Mouse (Mus musculus): ENCODE data around the gene Slc16a2. TPM values are rescaled to one million over a fixed set of nuclear protein-coding genes. Genes with fewer than 3 reads are reported as not detected.

The Slc16a2 gene
- polyA plus RNA-seq, 1 experiment from 2014 or later = 5.6 TPM

- Histone ChIP-seq H3K27ac (ENCODE audit: low read depth, low read length) (no peak overlapping the region), H3K4me1 (replicated peaks; ENCODE audit: control insufficient read depth, insufficient read depth, low read length) (no peaks in the 10 kb centered on the region), H3K9me3 (ENCODE audit: control insufficient read depth, low read length) (no peaks in the 10 kb centered on the region), H3K27me3 (replicated peaks; ENCODE audit: control insufficient read depth, insufficient read depth, low read length) (peaks cover 7% of the 10 kb centered on the region), H3K4me2 (no peak overlapping the region), H3K4me3 (ENCODE audit: low read depth, low read length) (no peak overlapping the region), H3K9ac (ENCODE audit: low read depth, low read length) (no peak overlapping the region), H3K36me3 (ENCODE audit: control insufficient read depth, insufficient read depth, low read length) (no peaks in the 10 kb centered on the region)
- DNase-seq (ENCODE audit: low spot score) (no peak), ATAC-seq (replicated peaks; ENCODE audit: low FRiP score) (no peak)
- WGBS = 63% methylated on average over 4 of the region's 4 CpGs
Observed at GRCm38 (mm10) chrX:103658985-103659384, 162.8 kb downstream of the Slc16a2 start.

DNA sequence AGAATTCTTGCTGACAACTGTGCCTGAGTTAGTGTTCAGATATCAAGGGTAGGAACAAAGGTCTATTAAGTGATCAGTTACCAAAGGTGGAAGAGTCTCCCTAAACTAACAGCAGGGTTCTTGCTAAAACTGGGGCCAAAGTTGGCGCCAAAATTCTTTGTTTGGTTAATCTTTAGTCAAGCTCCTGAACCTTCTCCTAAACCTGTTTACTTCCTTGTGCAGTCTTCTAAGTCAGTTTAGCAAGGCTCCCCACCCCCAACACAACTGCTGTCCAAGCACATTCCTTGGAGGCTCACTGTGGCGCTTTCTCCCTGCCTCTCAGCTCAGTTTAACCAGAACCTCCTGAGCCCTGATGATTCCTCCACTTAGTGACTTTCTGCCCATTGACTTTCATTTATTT lies 168.8 kb downstream of the Slc16a2 start:
- 45% methylated on average over 2 of the region's 2 CpGs for WGBS
- no peaks in the 10 kb centered on the region; the same call in 1 of the 2 replicates for H3K27me3 ChIP-seq (replicated peaks; ENCODE audit: control insufficient read depth, insufficient read depth, low read length)
- DNase-seq (ENCODE audit: low spot score) (no peak), ATAC-seq (replicated peaks; ENCODE audit: low FRiP score) (no peak)
- H3K9me3 ChIP-seq (ENCODE audit: control insufficient read depth, low read length) = no peaks in the 10 kb centered on the region
- H3K4me1 ChIP-seq (replicated peaks; ENCODE audit: control insufficient read depth, insufficient read depth, low read length) = no peaks in the 10 kb centered on the region
- H3K9ac ChIP-seq (ENCODE audit: low read depth, low read length) = no peak overlapping the region
- H3K4me2 ChIP-seq = no peak overlapping the region
- H3K36me3 ChIP-seq (ENCODE audit: control insufficient read depth, insufficient read depth, low read length) = no peaks in the 10 kb centered on the region
- no peak overlapping the region for H3K4me3 ChIP-seq (ENCODE audit: low read depth, low read length)
- H3K27ac ChIP-seq (ENCODE audit: low read depth, low read length) = no peak overlapping the region

GRCm38 (mm10) chrX:103652048-103652447 lies 169.7 kb downstream of the Slc16a2 start:
- H3K36me3 ChIP-seq (ENCODE audit: control insufficient read depth, insufficient read depth, low read length) = no peaks in the 10 kb centered on the region
- H3K9ac ChIP-seq (ENCODE audit: low read depth, low read length) = no peak overlapping the region
- H3K27me3 ChIP-seq (replicated peaks; ENCODE audit: control insufficient read depth, insufficient read depth, low read length) = no peaks in the 10 kb centered on the region; the same call in 1 of the 2 replicates
- 31% methylated on average over 1 of the region's 1 CpGs for WGBS
- H3K9me3 ChIP-seq (ENCODE audit: control insufficient read depth, low read length) = no peaks in the 10 kb centered on the region
- H3K4me1 ChIP-seq (replicated peaks; ENCODE audit: control insufficient read depth, insufficient read depth, low read length) = no peaks in the 10 kb centered on the region
- no peak overlapping the region for H3K4me2 ChIP-seq
- ATAC-seq (replicated peaks; ENCODE audit: low FRiP score) = no peak
- no peak overlapping the region for H3K4me3 ChIP-seq (ENCODE audit: low read depth, low read length)
- DNase-seq (ENCODE audit: low spot score) = no peak
- H3K27ac ChIP-seq (ENCODE audit: low read depth, low read length) = no peak overlapping the region

Other genes starting within 250 kb of the Slc16a2 start
- not detected in 2 replicates for gene Zcchc13, start 191.4 kb downstream of the Slc16a2 start, polyA plus RNA-seq (2014; fragmentation: Nextera tagmentation; extraction: Ambion mirVana)
- 37.7 and 38.7 TPM in 2 replicates for gene Rlim, start 159.3 kb upstream of the Slc16a2 start, polyA plus RNA-seq (2014; fragmentation: Nextera tagmentation; extraction: Ambion mirVana)